Mouse (Mus musculus) testis, adult 2 months (tissue): Measurements from ENCODE around the gene Acbd3. TPM values are rescaled to one million over a fixed set of nuclear protein-coding genes. Genes with fewer than 3 reads are reported as not detected.

Source experiments
- H3K27ac ChIP-seq: fragments of 200-500 bp; 2 replicates; pipeline ENCODE4 v1.5.1; 2012; ENCODE audit warnings: low read depth, low read length; ENCODE audit not compliant: control insufficient read depth, insufficient read depth
- H3K27me3 ChIP-seq: fragments of 200-500 bp; 2 replicates; pipeline ENCODE4 v1.6.1; 2012; ENCODE audit warnings: mild to moderate bottlenecking, low read length, moderate library complexity; ENCODE audit not compliant: control insufficient read depth, insufficient read depth
- H3K36me3 ChIP-seq: fragments of 200-500 bp; 2 replicates; pipeline ENCODE4 v1.6.1; 2012; ENCODE audit warnings: mild to moderate bottlenecking, low read length; ENCODE audit not compliant: control insufficient read depth, insufficient read depth
- H3K4me1 ChIP-seq: fragments of 200-500 bp; 2 replicates; pipeline ENCODE4 v1.6.1; 2012; ENCODE audit warnings: low read length; ENCODE audit not compliant: control insufficient read depth, insufficient read depth
- H3K4me3 ChIP-seq: fragments of 200-500 bp; 2 replicates; pipeline ENCODE4 v1.5.1; 2012; ENCODE audit warnings: low read depth, mild to moderate bottlenecking, low read length, moderate library complexity, mixed read lengths; ENCODE audit not compliant: control insufficient read depth
- CTCF ChIP-seq: fragments of 200-500 bp; IDR thresholded peaks from 2 replicates; pipeline ENCODE4 v1.5.1; 2012; ENCODE audit warnings: low read depth, mild to moderate bottlenecking, inconsistent platforms, low read length, moderate library complexity; ENCODE audit not compliant: control insufficient read depth, insufficient read depth, insufficient replicate concordance
- POLR2A ChIP-seq: fragments of 200-500 bp; IDR thresholded peaks from 2 replicates; pipeline ENCODE4 v1.6.1; 2012; ENCODE audit warnings: low read depth, mild to moderate bottlenecking, inconsistent platforms, low read length, moderate library complexity; ENCODE audit not compliant: control insufficient read depth
- polyA plus RNA-seq: library from polyadenylated mRNA; depleted of rRNA; stranded (reverse); fragments of >200 nt; gene quantifications from 2 replicates; pipeline ENCODE4 v1.2.3, GENCODE M21; 2012

Acbd3 gene
- polyA plus RNA-seq, 1 experiment, result 17.6 TPM

DNA sequence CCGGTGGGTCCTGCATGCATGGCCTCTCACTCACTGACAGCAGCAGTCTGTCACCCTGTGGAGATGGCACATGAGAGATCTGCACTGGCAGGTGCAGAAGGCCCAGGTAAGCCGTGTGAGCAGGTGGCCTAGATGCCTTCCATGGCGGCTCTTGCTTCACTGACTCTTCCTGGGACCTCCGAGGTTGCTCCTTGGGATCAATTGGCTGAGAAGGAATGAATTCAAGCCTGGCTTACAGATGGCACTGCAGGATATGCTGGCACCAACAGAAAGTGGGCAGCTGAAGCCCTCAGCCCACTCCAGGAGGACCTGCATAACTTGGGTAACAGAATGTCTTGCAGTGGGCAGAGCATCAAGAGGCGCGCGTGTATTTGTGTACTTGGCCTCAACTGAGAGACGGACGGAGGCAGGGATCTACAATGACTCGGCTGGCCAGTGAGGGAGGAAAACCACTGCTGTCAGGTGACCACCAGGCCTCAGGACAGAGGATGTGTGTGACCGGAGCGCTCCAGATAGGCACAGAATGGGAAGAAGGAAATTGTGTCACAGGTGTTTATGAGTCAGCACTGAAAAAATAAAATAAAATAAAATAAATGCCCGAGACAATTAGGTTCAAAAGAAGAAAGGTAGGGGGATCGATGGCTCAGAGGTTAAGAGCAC, 66.1 kb downstream of the Acbd3 start:
- peaks cover 12% of the 10 kb centered on the region for H3K4me1 ChIP-seq
- no peaks in the 10 kb centered on the region for H3K36me3 ChIP-seq
- no peaks in the 10 kb centered on the region for H3K27me3 ChIP-seq
- H3K27ac ChIP-seq, result no peak overlapping the region
- TF ChIP-seq POLR2A (no peak), CTCF (no peak)
- no peak overlapping the region for H3K4me3 ChIP-seq

DNA sequence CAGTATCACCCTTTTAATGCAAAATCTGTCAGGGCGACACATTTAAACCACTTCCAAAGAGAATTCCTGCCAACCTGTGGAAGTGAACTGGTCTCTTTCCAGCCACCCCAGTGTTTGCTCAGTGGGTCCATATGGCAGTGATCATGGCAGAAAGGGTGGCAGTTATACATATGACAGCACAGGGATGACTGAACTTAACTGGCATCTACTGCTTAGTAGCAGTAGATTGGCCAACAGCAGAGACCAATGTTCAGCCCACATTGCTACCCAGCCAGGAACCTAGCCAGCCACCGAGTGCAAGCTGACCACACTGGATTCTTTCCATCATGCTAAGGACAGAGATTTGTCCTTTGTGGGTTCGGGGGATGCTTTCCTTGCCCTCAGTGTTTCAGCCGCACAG, 67.0 kb downstream of the Acbd3 start:
- TF ChIP-seq CTCF (no peak), POLR2A (no peak)
- H3K4me3 ChIP-seq, result no peak overlapping the region
- H3K27ac ChIP-seq, result no peak overlapping the region
- H3K4me1 ChIP-seq, result peaks cover 12% of the 10 kb centered on the region
- H3K36me3 ChIP-seq, result no peaks in the 10 kb centered on the region
- no peaks in the 10 kb centered on the region for H3K27me3 ChIP-seq

DNA sequence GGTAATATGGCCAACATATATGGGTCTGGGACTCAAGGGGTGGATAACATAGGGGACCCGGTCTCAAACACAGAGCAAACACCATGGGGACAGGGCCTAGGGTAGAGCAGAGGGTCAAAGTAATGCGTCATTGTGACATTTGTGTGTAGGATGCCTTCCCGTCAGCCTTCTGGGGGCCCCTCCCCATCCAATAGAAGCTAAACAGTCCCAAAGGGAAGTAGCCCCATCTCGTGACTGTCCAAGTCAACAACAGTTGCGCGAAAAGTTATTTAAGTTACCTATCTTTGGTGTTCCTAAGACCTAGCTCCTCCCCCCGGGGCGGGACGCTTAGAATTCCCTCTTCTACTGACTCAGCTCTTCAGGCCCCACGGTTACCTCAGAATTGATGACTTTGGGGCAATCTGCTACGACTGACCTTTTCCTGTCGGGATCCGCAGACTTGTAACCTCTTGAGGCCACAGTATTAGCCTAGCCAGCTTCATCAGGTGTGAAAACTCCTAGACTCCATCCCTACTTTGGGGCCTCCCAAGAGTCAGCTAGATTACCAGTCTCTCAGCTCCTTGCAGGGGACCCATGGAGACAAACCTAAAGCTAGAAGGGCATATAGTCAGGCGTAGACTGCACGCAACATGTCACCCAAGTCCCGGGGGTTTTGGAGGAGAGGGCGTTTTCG, 67.7 kb downstream of the Acbd3 start:
- Histone ChIP-seq H3K27ac (no peak overlapping the region), H3K27me3 (no peaks in the 10 kb centered on the region), H3K36me3 (no peaks in the 10 kb centered on the region), H3K4me1 (peaks cover 12% of the 10 kb centered on the region), H3K4me3 (peak overlapping the region; percentile 49)
- TF ChIP-seq CTCF, result no peak
- TF ChIP-seq POLR2A, result no peak

DNA sequence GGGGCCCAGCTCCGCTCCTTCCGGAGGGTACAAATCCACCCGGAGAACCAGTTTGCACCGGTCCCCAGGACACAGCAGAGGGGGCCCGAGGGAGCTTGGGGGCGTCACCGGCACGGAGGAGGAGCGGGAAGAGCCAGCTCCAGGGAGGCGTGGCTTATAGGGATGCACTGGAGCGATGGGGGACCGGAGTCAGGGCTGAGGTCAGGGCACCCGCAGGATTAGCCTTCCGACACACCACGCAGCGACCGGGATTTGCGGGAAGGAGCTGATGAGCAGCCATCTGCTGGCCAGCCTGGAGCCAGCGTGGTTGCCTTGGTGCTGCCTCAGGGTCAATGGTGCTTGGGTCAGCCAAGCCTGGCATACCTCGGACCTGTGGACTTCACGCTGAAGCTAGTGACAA, 68.3 kb downstream of the Acbd3 start:
- Histone ChIP-seq H3K4me3 (peak overlapping the region; percentile 49), H3K27me3 (no peaks in the 10 kb centered on the region), H3K27ac (no peak overlapping the region), H3K4me1 (peaks cover 12% of the 10 kb centered on the region), H3K36me3 (no peaks in the 10 kb centered on the region)
- TF ChIP-seq CTCF (no peak), POLR2A (no peak)

DNA sequence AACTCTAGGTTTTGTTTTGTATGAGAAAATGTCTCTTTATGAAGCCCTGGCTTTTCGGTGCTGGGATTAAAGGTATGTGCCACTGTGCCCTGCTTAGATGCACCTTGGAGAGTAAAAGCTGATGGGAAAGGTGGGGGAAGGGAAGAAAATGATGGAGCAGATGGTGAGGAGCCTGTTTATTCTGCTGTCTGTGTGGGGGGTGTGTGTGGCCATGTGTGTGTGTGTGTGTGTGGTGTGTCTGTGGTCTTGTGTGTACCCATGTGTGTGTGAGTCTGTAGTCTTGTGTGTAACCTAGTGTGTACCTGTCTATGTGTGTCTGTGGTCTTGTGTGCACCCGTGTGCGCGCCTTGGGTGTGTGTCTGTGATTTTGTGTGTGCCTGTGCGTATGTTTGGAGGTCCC, 72.8 kb downstream of the Acbd3 start:
- Histone ChIP-seq H3K4me3 (no peak overlapping the region), H3K36me3 (no peaks in the 10 kb centered on the region), H3K4me1 (peaks cover 7% of the 10 kb centered on the region), H3K27ac (no peak overlapping the region), H3K27me3 (no peaks in the 10 kb centered on the region)
- TF ChIP-seq POLR2A (no peak), CTCF (no peak)

DNA sequence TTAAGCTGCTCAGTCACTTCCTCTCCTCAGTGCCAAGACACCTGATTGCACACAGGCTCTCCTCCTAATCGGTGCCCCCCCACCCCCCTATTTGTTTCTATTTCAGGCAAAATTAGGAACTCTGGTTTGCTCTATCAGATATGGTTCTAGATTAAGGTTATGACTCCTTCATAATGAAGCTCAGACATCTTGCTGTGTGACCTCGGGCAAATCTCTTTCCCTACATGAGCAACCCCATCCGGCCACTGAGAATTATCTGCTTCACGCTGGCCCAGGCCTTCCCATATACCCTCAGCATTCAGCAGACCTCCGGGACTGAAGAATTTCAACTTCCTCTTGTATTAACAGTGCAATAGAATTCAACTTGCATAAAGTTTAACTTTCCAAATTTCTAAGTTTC, 73.4 kb downstream of the Acbd3 start:
- Histone ChIP-seq H3K36me3 (no peaks in the 10 kb centered on the region), H3K27me3 (no peaks in the 10 kb centered on the region), H3K27ac (no peak overlapping the region), H3K4me1 (peaks cover 1% of the 10 kb centered on the region), H3K4me3 (no peak overlapping the region)
- no peak for TF ChIP-seq POLR2A
- TF ChIP-seq CTCF, result no peak

DNA sequence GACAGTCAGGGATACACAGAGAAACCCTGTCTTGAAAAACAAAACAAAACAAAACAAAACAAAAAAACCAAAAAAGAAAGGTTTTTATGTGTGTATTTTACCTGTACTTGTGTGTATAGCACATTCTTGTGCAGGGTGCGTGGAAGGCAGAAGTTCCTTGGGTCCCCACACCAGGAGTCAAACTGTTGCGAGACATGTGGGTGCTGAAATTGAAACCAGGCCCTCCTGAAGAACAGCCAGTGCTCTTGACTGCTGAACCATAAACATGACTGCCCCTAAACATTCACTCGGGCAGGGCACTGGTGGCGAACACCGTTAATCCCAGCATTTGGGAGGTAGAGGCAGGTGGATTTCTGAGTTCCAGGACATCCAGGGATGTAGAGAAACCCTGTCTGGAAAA, 74.2 kb downstream of the Acbd3 start:
- H3K4me1 ChIP-seq, result no peaks in the 10 kb centered on the region
- no peak overlapping the region for H3K4me3 ChIP-seq
- no peaks in the 10 kb centered on the region for H3K36me3 ChIP-seq
- H3K27ac ChIP-seq, result no peak overlapping the region
- TF ChIP-seq CTCF (no peak), POLR2A (no peak)
- no peaks in the 10 kb centered on the region for H3K27me3 ChIP-seq

DNA sequence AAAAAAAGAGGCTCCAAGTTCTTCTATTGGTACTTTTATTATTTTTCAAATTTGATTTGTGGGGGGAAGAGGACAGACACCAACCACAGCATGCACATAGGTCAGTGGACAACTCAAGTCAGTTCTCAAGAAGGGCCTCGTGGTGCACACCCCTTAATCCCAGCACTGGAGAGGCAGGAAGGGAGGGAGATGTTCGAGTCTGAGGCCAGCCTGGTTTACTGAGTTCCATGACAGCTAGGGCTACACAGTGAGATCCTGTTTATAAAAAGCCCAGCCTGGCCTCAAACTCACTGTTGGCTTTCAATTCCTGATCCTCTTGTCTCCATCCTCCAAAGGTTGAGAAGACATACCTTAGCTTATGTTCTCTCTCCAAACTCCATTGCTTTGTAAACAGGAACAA, 75.0 kb downstream of the Acbd3 start:
- Histone ChIP-seq H3K4me1 (no peaks in the 10 kb centered on the region), H3K27ac (no peak overlapping the region), H3K36me3 (peaks cover 2% of the 10 kb centered on the region), H3K4me3 (no peak overlapping the region), H3K27me3 (no peaks in the 10 kb centered on the region)
- TF ChIP-seq POLR2A, result no peak
- TF ChIP-seq CTCF, result no peak
